ENCODE assay signal across 35 mouse cellular contexts in the genomic region with DNA sequence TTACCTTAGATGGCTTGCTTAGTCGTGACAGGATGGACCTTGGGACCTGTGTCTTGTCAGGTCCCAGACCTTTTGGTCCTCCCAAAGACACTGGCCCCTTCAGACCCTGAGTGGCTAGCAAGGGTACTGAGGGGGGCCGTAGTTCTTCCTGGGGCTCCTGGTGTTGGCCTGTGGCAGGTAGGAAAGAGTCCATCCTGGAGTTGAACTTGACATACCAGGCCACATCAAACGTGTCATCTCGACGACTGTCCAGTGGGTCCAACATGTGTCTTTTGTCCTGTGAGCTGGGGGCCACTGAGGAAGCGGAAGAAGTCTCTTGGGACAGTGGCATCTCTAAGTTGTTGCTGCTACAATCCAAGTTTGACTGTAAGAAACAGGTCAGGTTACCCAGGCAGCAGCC.
"Had no signal": no experiment of that assay in that cellular context is flagged by ENCODE, and none has a peak within 500 bp of the region (broad histone marks: within the 10 kb centered on the region; RNA-seq: fewer than 3 reads in every experiment).

No protein-coding gene starts in this region.

- ATAC-seq: hindbrain, embryonic 16.5 days; hindbrain, postnatal 0 days; inflammation-experienced regulatory T-cells, adult 6 months; intestine, embryonic 15.5 days; intestine, embryonic 16.5 days; intestine, postnatal 0 days had no signal

- H3K4me3 ChIP-seq: heart, adult 2 months; heart, embryonic 10.5 days; heart, embryonic 12.5 days; heart, embryonic 13.5 days; heart, embryonic 15.5 days; hindbrain, embryonic 10.5 days; hindbrain, embryonic 12.5 days; hindbrain, embryonic 13.5 days; hindbrain, embryonic 15.5 days; intestine, embryonic 15.5 days; kidney, embryonic 15.5 days; layer of hippocampus, adult 2 months had no signal

- H3K9ac ChIP-seq: heart, embryonic 12.5 days; heart, embryonic 13.5 days; heart, embryonic 15.5 days; hindbrain, embryonic 12.5 days; hindbrain, embryonic 13.5 days; hindbrain, embryonic 14.5 days; hindbrain, embryonic 15.5 days; intestine, embryonic 15.5 days; kidney, embryonic 15.5 days had no signal

- DNase-seq: heart, adult 2 months; heart, postnatal 10 days; heart, postnatal 14 days; heart, postnatal 36 days; heart, postnatal 4 days; kidney, adult 11 months; kidney, adult 18-20 months; kidney, adult 2 months; kidney, adult 8-10 months; kidney, adult 9 months; kidney, postnatal 10 days; kidney, postnatal 14 days; kidney, postnatal 25 days; kidney, postnatal 36 days; kidney, postnatal 4 days; layer of hippocampus, adult 9-11 months; layer of hippocampus, postnatal 36 days had no signal

- H3K4me2 ChIP-seq: heart, embryonic 12.5 days; heart, embryonic 13.5 days; heart, embryonic 15.5 days; hindbrain, embryonic 12.5 days; hindbrain, embryonic 13.5 days; hindbrain, embryonic 14.5 days; hindbrain, embryonic 15.5 days; intestine, embryonic 15.5 days; kidney, embryonic 15.5 days had no signal

- H3K27ac ChIP-seq: heart, adult 2 months; heart, embryonic 10.5 days; heart, embryonic 13.5 days; heart, embryonic 15.5 days; hindbrain, embryonic 10.5 days; hindbrain, embryonic 12.5 days; hindbrain, embryonic 13.5 days; hindbrain, embryonic 14.5 days; hindbrain, embryonic 15.5 days; hindbrain, postnatal 0 days; intestine, embryonic 15.5 days; kidney, embryonic 15.5 days; kidney, postnatal 0 days; layer of hippocampus, adult 2 months had no signal

- H3K9me3 ChIP-seq: heart, embryonic 10.5 days; heart, embryonic 12.5 days; heart, embryonic 13.5 days; heart, embryonic 15.5 days; hindbrain, embryonic 10.5 days; hindbrain, embryonic 12.5 days; hindbrain, embryonic 13.5 days; hindbrain, embryonic 15.5 days; intestine, embryonic 15.5 days; kidney, embryonic 15.5 days had no signal

- H3K27me3 ChIP-seq: heart, embryonic 12.5 days; heart, embryonic 13.5 days; heart, embryonic 15.5 days; hindbrain, embryonic 12.5 days; hindbrain, embryonic 13.5 days; hindbrain, embryonic 15.5 days; intestine, embryonic 15.5 days; kidney, embryonic 15.5 days had no signal
